Mouse (Mus musculus) CD4-positive, CD25-positive, alpha-beta regulatory T cell, adult 4 months (primary cell): ENCODE results near the gene Traf5. TPM values are rescaled to one million over a fixed set of nuclear protein-coding genes. Genes with fewer than 3 reads are reported as not detected.

Experiments used
- ATAC-seq: one replicate; pipeline ENCODE4 v1.8.0; 2017
- polyA plus RNA-seq, 2 experiments: library from polyadenylated mRNA; unstranded; fragments of 100-300 nt; shearing (Covaris generic); gene quantifications; one replicate each; pipeline ENCODE4 v1.2.1; 2017

The Traf5 gene
- polyA plus RNA-seq, 2 experiments from 2014 or later = 67.5 to 87.0 TPM

- ATAC-seq = peak; percentile 72
These were observed 29.7 kb downstream of the Traf5 start for GRCm38 (mm10) chr1:192062682-192063081.

- peak; percentile 68 for ATAC-seq
These were observed 30.6 kb downstream of the Traf5 start for GRCm38 (mm10) chr1:192061666-192062306.

GRCm38 (mm10) chr1:192058911-192059310, 33.4 kb downstream of the Traf5 start:
- no peak for ATAC-seq

- no peak for ATAC-seq
These were observed 38.6 kb downstream of the Traf5 start for GRCm38 (mm10) chr1:192053726-192054125.

GRCm38 (mm10) chr1:192052986-192053385, 39.4 kb downstream of the Traf5 start:
- ATAC-seq = no peak

- ATAC-seq = no peak
These were observed 39.9 kb downstream of the Traf5 start for GRCm38 (mm10) chr1:192052461-192052860.

GRCm38 (mm10) chr1:191999022-191999421, 93.3 kb downstream of the Traf5 start:
- peak; percentile 46 for ATAC-seq

GRCm38 (mm10) chr1:191996621-191997185, 95.7 kb downstream of the Traf5 start:
- no peak for ATAC-seq

- no peak for ATAC-seq
These were observed 96.4 kb downstream of the Traf5 start for GRCm38 (mm10) chr1:191995916-191996315.

GRCm38 (mm10) chr1:191995488-191995887, 96.9 kb downstream of the Traf5 start:
- peak; percentile 55 for ATAC-seq

- ATAC-seq = no peak
These were observed 97.9 kb downstream of the Traf5 start for GRCm38 (mm10) chr1:191994476-191994875.

- no peak for ATAC-seq
These were observed 100.1 kb downstream of the Traf5 start for GRCm38 (mm10) chr1:191992040-191992780.

GRCm38 (mm10) chr1:191989994-191990393, 102.4 kb downstream of the Traf5 start:
- ATAC-seq = peak; percentile 100

GRCm38 (mm10) chr1:191989060-191989459, 103.3 kb downstream of the Traf5 start:
- ATAC-seq = no peak

GRCm38 (mm10) chr1:191988646-191989045, 103.7 kb downstream of the Traf5 start:
- no peak for ATAC-seq

- no peak for ATAC-seq
These were observed 104.9 kb downstream of the Traf5 start for GRCm38 (mm10) chr1:191987481-191987769.

GRCm38 (mm10) chr1:191986674-191987480, 105.5 kb downstream of the Traf5 start:
- ATAC-seq = no peak

- no peak for ATAC-seq
These were observed 110.8 kb downstream of the Traf5 start for GRCm38 (mm10) chr1:191981426-191982102.

- ATAC-seq = no peak
These were observed 115.2 kb downstream of the Traf5 start, which contains the start of gene Rd3 for GRCm38 (mm10) chr1:191977187-191977586. TSS of gene Rd3 (plus strand) at chr1:191977370.

- ATAC-seq = no peak
These were observed 117.6 kb downstream of the Traf5 start for GRCm38 (mm10) chr1:191974509-191975405.

- ATAC-seq = no peak
These were observed 122.4 kb downstream of the Traf5 start for GRCm38 (mm10) chr1:191969939-191970338.
